Mouse (Mus musculus) intestine, embryonic 14.5 days (tissue): ENCODE measurements around the gene Nat8f5. TPM values are rescaled to one million over a fixed set of nuclear protein-coding genes. Genes with fewer than 3 reads are reported as not detected.

Source experiments
- ATAC-seq: fragments of 200-750 bp; cut with Nextera tagmentation; replicated peaks from 2 replicates; pipeline ENCODE4 v1.8.0; 2017; ENCODE audit warnings: low read depth, moderate number of reproducible peaks, moderate TSS enrichment, moderate library complexity; ENCODE audit not compliant: low FRiP score, low TSS enrichment
- DNase-seq: peaks from one replicate; pipeline ENCODE4 v3.0.0-alpha.2; 2018; ENCODE audit warnings: low spot score
- H3K27ac ChIP-seq: fragments of 300-500 bp; sonication (generic); 2 replicates; pipeline ENCODE4 v1.5.1; 2014; ENCODE audit warnings: low read depth, mild to moderate bottlenecking, control low read depth
- H3K27me3 ChIP-seq: fragments of 300-500 bp; sonication (generic); replicated peaks from 2 replicates; pipeline ENCODE4 v1.6.1; 2014; ENCODE audit warnings: low read length, control low read depth; ENCODE audit not compliant: control insufficient read depth, insufficient read depth
- H3K36me3 ChIP-seq: fragments of 300-500 bp; sonication (generic); 2 replicates; pipeline ENCODE4 v1.6.1; 2014; ENCODE audit warnings: low read length, control low read depth; ENCODE audit not compliant: control insufficient read depth, insufficient read depth
- H3K4me1 ChIP-seq: fragments of 300-500 bp; sonication (generic); replicated peaks from 2 replicates; pipeline ENCODE4 v1.6.1; 2014; ENCODE audit warnings: low read length, control low read depth, mixed read lengths; ENCODE audit not compliant: control insufficient read depth, insufficient read depth
- H3K4me2 ChIP-seq: fragments of 300-500 bp; sonication (generic); 2 replicates; pipeline ENCODE4 v1.6.1; 2014; ENCODE audit warnings: low read length
- H3K4me3 ChIP-seq: fragments of 300-500 bp; sonication (generic); 2 replicates; pipeline ENCODE4 v1.5.1; 2014; ENCODE audit warnings: low read depth, low read length, control low read depth, mixed read lengths
- H3K9ac ChIP-seq: fragments of 300-500 bp; sonication (generic); 2 replicates; pipeline ENCODE4 v1.6.1; 2014; ENCODE audit warnings: mild to moderate bottlenecking, low read length
- H3K9me3 ChIP-seq: fragments of 300-500 bp; sonication (generic); 2 replicates; pipeline ENCODE4 v1.6.1; 2016; ENCODE audit warnings: low read length, control low read depth; ENCODE audit not compliant: control insufficient read depth
- WGBS: fragments of 180-500 bp; shearing (Covaris S2); extraction: QIAGEN DNeasy Blood & Tissue Kit; methylation state at CpG from one replicate; pipeline ENCODE4 v1.1.7; 2014; 5-methylcytosine and 5-hydroxymethylcytosine counted together
- polyA plus RNA-seq: library from polyadenylated mRNA; unstranded; fragments of >200 nt; fragmentation: Nextera tagmentation; extraction: Ambion mirVana; gene quantifications from 2 replicates; pipeline ENCODE4 v1.2.1, GENCODE M21; 2014

The Nat8f5 gene
- polyA plus RNA-seq, 1 experiment from 2014 or later = not detected

- 76% methylated on average over 3 of the region's 3 CpGs for WGBS
- no peak for ATAC-seq
- no peak overlapping the region for H3K4me2 ChIP-seq
Observed at GRCm38 (mm10) chr6:85862565-85862964, 41.8 kb upstream of the Nat8f5 start.

GRCm38 (mm10) chr6:85861247-85861646, 40.5 kb upstream of the Nat8f5 start:
- no peak overlapping the region for H3K4me2 ChIP-seq

More at GRCm38 (mm10) chr6:85862565-85862964, 41.8 kb upstream of the Nat8f5 start:
- H3K9me3 ChIP-seq = no peaks in the 10 kb centered on the region
- no peak for DNase-seq
- H3K36me3 ChIP-seq = no peaks in the 10 kb centered on the region
- H3K27me3 ChIP-seq = no peaks in the 10 kb centered on the region
- no peak overlapping the region for H3K27ac ChIP-seq
- no peak overlapping the region for H3K4me3 ChIP-seq
- H3K4me1 ChIP-seq = no peaks in the 10 kb centered on the region
- H3K9ac ChIP-seq = no peak overlapping the region

GRCm38 (mm10) chr6:85856194-85856678, 35.5 kb upstream of the Nat8f5 start:
- ATAC-seq (no peak), DNase-seq (no peak)

More at GRCm38 (mm10) chr6:85861247-85861646, 40.5 kb upstream of the Nat8f5 start:
- DNase-seq (no peak), ATAC-seq (no peak)
- WGBS = 77% methylated on average over 3 of the region's 3 CpGs
- H3K4me1 ChIP-seq = no peaks in the 10 kb centered on the region
- no peak overlapping the region for H3K9ac ChIP-seq
- H3K9me3 ChIP-seq = no peaks in the 10 kb centered on the region
- no peak overlapping the region for H3K4me3 ChIP-seq
- no peaks in the 10 kb centered on the region for H3K36me3 ChIP-seq
- no peaks in the 10 kb centered on the region for H3K27me3 ChIP-seq
- no peak overlapping the region for H3K27ac ChIP-seq

GRCm38 (mm10) chr6:85853481-85853880, 32.7 kb upstream of the Nat8f5 start:
- H3K36me3 ChIP-seq = no peaks in the 10 kb centered on the region
- H3K27me3 ChIP-seq = no peaks in the 10 kb centered on the region
- H3K9ac ChIP-seq = no peak overlapping the region
- H3K4me2 ChIP-seq = no peak overlapping the region
- H3K27ac ChIP-seq = no peak overlapping the region
- DNase-seq (no peak), ATAC-seq (no peak)
- no peaks in the 10 kb centered on the region for H3K9me3 ChIP-seq
- H3K4me3 ChIP-seq = no peak overlapping the region
- 80% methylated on average over 3 of the region's 3 CpGs for WGBS
- H3K4me1 ChIP-seq = no peaks in the 10 kb centered on the region

More at GRCm38 (mm10) chr6:85856194-85856678, 35.5 kb upstream of the Nat8f5 start:
- no peak overlapping the region for H3K9ac ChIP-seq
- no peaks in the 10 kb centered on the region for H3K36me3 ChIP-seq
- H3K4me1 ChIP-seq = no peaks in the 10 kb centered on the region
- H3K4me3 ChIP-seq = no peak overlapping the region
- no peaks in the 10 kb centered on the region for H3K27me3 ChIP-seq
- no peak overlapping the region for H3K27ac ChIP-seq
- WGBS = 67% methylated on average over 1 of the region's 1 CpGs
- no peaks in the 10 kb centered on the region for H3K9me3 ChIP-seq
- no peak overlapping the region for H3K4me2 ChIP-seq

GRCm38 (mm10) chr6:85851062-85851773, 30.4 kb upstream of the Nat8f5 start:
- 79% methylated on average over 7 of the region's 7 CpGs for WGBS

GRCm38 (mm10) chr6:85849240-85849639, 28.5 kb upstream of the Nat8f5 start:
- Histone ChIP-seq H3K4me1 (no peaks in the 10 kb centered on the region), H3K27me3 (no peaks in the 10 kb centered on the region), H3K27ac (no peak overlapping the region), H3K4me2 (no peak overlapping the region), H3K9me3 (no peaks in the 10 kb centered on the region), H3K4me3 (no peak overlapping the region), H3K36me3 (no peaks in the 10 kb centered on the region), H3K9ac (no peak overlapping the region)
- DNase-seq (no peak), ATAC-seq (no peak)
- WGBS = 36% methylated on average over 2 of the region's 2 CpGs

More at GRCm38 (mm10) chr6:85851062-85851773, 30.4 kb upstream of the Nat8f5 start:
- H3K4me3 ChIP-seq = no peak overlapping the region
- H3K36me3 ChIP-seq = no peaks in the 10 kb centered on the region
- ATAC-seq (no peak), DNase-seq (no peak)
- no peak overlapping the region for H3K27ac ChIP-seq
- H3K27me3 ChIP-seq = no peaks in the 10 kb centered on the region
- H3K9me3 ChIP-seq = no peaks in the 10 kb centered on the region
- H3K4me2 ChIP-seq = no peak overlapping the region
- no peak overlapping the region for H3K9ac ChIP-seq
- H3K4me1 ChIP-seq = no peaks in the 10 kb centered on the region

- H3K4me3 ChIP-seq = no peak overlapping the region
- no peak overlapping the region for H3K4me2 ChIP-seq
- DNase-seq = no peak
- no peaks in the 10 kb centered on the region for H3K27me3 ChIP-seq
- H3K36me3 ChIP-seq = no peaks in the 10 kb centered on the region
- 92% methylated on average over 4 of the region's 4 CpGs for WGBS
- no peak overlapping the region for H3K27ac ChIP-seq
- no peak overlapping the region for H3K9ac ChIP-seq
- H3K4me1 ChIP-seq = no peaks in the 10 kb centered on the region
- ATAC-seq = no peak
- H3K9me3 ChIP-seq = no peaks in the 10 kb centered on the region
Observed at GRCm38 (mm10) chr6:85848140-85848539, 27.4 kb upstream of the Nat8f5 start.

GRCm38 (mm10) chr6:85846921-85847320, 26.1 kb upstream of the Nat8f5 start:
- H3K27ac ChIP-seq = no peak overlapping the region
- WGBS = 35% methylated on average over 1 of the region's 1 CpGs
- H3K4me3 ChIP-seq = no peak overlapping the region
- no peak for DNase-seq
- H3K9me3 ChIP-seq = no peaks in the 10 kb centered on the region
- ATAC-seq = no peak
- H3K9ac ChIP-seq = no peak overlapping the region
- H3K4me1 ChIP-seq = no peaks in the 10 kb centered on the region
- no peak overlapping the region for H3K4me2 ChIP-seq
- no peaks in the 10 kb centered on the region for H3K27me3 ChIP-seq
- no peaks in the 10 kb centered on the region for H3K36me3 ChIP-seq
